Mouse (Mus musculus): ENCODE measurements around the gene Lgals3bp.

DNA sequence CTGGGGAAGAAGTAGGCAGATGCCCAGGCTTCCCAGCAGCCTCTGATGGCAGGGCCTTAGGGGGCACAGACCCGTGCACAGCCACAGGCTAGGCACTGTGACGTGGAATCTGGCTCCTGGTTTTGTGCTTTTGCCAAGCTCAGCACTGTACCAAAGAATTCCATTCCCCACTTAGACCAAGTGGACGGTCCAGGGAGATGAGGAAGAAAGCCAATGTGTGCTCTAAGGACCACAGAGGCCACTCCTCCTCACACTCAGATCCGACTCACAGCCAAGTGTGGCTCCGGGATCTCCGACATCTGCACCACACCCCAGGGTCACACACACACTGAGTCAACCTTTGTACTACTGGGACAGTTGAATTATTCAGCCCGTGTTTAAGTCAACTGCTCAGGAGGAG lies 14.2 kb upstream of the Lgals3bp start:
- TF ChIP-seq CTCF (IDR thresholded peaks at IDR 0.05; ENCODE audit: insufficient read depth, low read length), result no peak
- TF ChIP-seq POLR2A (IDR thresholded peaks at IDR 0.05; ENCODE audit: borderline replicate concordance, extremely low read depth, low read depth, low read length), result no peak
